Mouse (Mus musculus) lung, postnatal 36 days (tissue): ENCODE data around the gene Mecp2.

Source experiments
- DNase-seq: peaks from one replicate; pipeline ENCODE4 v3.0.0; 2022; ENCODE audit warnings: mixed read lengths

Gene Mecp2

DNA sequence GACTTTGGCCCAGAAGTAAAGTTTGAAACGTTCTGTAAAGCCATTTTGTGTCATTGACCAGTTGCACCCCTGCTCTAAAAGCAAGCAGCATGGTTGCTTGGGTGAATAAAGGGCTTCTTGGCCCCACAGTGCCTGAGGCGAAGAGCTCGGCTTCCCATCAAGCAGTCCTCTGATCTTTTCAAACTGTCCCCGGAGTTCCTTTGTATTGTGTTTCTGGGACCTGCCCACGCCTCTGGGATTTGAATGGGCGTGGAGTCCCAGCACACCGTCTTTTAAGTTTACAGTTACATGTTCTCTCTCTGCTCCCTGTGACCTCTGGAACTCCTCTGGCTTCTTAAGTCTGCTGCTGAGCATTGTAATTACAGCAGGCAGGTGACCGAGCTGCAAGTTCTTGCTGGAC lies 127.1 kb downstream of the Mecp2 start:
- DNase-seq, result no peak

- no peak for DNase-seq
These were observed 128.8 kb downstream of the Mecp2 start for GRCm38 (mm10) chrX:74006401-74006800.

DNA sequence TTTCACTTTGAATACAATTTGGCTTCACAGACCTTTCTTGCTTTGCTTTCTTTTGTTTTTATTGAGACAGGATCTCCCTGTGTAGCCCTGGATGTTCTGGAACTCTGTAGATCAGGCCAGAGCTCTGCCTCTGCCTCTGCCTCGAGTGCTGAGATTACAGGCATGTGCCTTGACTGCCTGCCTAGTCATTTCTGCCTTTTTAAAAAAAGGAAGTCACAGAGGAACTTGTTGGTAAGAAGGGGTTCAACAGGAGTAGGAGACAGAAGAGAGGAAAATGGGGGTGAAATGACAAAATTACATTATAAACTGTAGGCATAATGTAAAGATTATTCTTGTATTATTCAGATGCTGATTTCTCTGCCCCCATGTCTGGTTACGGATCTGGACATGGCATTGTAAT lies 131.5 kb downstream of the Mecp2 start:
- DNase-seq, result no peak

GRCm38 (mm10) chrX:74001024-74001423 lies 134.1 kb downstream of the Mecp2 start:
- no peak for DNase-seq

DNA sequence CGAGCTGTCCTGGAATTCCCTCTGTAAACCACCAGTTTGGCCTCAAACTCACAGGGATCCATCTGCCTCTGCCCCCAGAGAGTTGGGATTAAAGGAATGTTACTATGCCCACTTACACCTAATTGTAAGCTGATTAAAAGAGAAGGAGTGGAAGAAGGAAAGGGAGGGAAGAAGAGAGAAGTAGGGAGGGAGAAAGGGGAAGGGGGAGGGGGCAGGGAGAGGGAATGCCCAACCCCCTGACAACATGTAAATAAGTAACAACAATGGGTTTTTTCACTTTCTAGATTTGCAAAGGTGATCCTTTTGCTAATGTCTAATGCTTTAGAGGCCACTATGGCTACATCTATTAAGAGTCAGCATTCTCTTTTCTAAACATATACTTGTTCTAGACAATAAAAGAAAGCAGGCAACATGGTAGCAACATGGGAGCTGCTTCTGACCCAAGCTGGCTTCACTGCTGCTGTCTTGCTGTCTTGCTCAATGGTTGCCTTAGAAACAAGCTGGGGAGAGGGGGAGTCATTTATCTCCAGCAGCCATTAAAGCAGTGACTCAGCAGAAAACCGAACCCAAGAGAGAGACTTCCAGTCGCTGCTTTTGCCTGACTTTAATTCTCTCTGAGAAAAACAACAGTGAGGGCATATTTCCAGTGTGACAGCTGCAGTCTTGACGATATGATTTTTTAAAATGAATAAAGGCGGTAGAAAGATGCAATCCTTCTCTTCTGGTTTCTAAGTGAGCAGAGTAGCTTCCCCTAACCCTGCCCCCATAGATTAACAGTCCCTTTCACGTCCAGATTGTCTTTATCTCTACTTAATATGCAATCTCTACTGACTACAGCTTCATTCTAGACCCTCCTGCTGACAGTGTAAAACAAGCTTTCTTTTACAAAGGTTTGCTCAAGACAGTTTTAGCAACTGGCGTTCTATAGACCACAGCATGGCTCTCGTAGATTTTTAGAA lies 136.0 kb downstream of the Mecp2 start:
- DNase-seq, result peak; percentile 54

DNA sequence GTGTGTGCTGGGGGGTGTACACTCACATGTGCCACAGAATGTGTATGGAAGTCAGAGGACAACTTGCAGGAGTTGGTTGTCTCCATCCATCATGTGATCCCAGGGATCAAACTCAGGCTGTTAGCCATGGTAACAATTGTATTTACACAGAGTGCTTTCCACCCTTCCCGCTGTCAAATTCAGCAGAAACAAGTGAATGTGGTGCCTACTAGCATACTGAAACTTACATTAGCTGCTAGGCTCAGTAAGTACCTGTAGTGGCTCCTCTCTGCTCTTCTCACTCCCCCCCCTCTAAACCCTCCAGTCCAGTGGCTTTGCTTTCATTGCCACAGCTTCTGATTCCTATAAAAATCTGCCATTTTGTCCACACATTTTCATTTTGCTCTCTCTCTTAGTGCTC lies 157.4 kb downstream of the Mecp2 start:
- no peak for DNase-seq
